Mouse (Mus musculus): ENCODE measurements around the gene Cstf1. TPM values are rescaled to one million over a fixed set of nuclear protein-coding genes. Genes with fewer than 3 reads are reported as not detected.

Gene Cstf1
- polyA plus RNA-seq, 1 experiment from 2014 or later, result 19.4 TPM

DNA sequence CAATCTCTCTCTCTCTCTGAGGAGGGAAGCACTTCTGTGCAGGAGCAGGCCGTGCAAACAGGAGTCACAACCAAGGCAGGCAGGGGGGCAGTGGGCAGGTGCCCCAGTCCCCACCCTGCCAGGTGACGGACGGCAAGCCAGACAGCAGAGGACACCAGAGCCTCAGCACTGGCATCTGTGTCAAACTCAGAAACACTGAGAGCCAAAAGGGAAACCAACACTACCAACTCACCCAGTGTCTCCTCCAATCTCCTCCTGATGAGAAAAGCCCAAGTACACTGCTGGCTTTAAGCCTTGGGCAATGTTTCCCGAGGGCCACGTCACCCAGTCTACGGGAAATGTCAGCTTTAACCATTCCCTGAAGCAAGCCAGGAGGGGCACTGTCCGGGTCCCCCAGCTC lies 7.3 kb upstream of the Cstf1 start:
- no peak overlapping the region for H3K4me2 ChIP-seq (replicated peaks; ENCODE audit: low read depth, low read length)
- no peak overlapping the region for H3K9ac ChIP-seq (replicated peaks; ENCODE audit: low read depth)
- H3K9me3 ChIP-seq (ENCODE audit: low read length), result no peaks in the 10 kb centered on the region
- DNase-seq (ENCODE audit: low spot score) (no peak), ATAC-seq (no peak)
- no peaks in the 10 kb centered on the region for H3K4me1 ChIP-seq (ENCODE audit: insufficient read depth, low read depth, low read length)
- no peaks in the 10 kb centered on the region for H3K27me3 ChIP-seq (replicated peaks; ENCODE audit: insufficient read depth, low read length)
- no peak overlapping the region for H3K4me3 ChIP-seq (ENCODE audit: low read depth, low read length)
- no peak for TF ChIP-seq CTCF (IDR thresholded peaks at IDR 0.05)
- TF ChIP-seq EP300 (IDR thresholded peaks at IDR 0.05), result no peak
- H3K27ac ChIP-seq (ENCODE audit: low read length), result no peak overlapping the region
- H3K36me3 ChIP-seq (ENCODE audit: insufficient read depth, low read length), result no peaks in the 10 kb centered on the region
- WGBS, result 81% methylated on average over 7 of the region's 7 CpGs

DNA sequence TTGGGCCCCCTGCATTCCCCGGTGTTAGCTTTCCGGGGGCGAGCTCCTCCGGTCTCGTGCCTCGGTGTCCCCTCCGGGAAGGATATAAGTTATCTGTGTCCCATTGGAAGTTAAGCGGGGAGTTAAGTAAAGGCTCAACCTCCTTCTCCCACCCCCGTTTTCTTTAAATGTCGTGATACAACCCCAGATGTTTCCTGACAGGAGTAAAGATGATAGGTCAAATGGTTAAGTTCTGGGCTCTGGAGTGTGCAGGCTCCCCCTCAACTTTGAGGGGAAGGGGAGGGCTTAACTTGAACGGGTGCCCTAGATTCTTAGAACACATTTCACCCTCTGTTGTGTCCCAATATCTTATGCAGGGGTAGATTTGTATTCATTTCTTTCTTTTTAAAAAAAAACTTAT lies 777 bp downstream of the Cstf1 start:
- H3K36me3 ChIP-seq (ENCODE audit: insufficient read depth, low read length), result peaks cover 17% of the 10 kb centered on the region; the same call in 1 of the 2 replicates
- ATAC-seq (no peak), DNase-seq (ENCODE audit: low spot score) (peak; percentile 39)
- H3K27me3 ChIP-seq (replicated peaks; ENCODE audit: insufficient read depth, low read length), result no peaks in the 10 kb centered on the region
- peak overlapping the region; percentile 94 for H3K9ac ChIP-seq (replicated peaks; ENCODE audit: low read depth)
- peak overlapping the region; percentile 79 for H3K27ac ChIP-seq (ENCODE audit: low read length)
- under 1% methylated on average over 11 of the region's 11 CpGs for WGBS
- TF ChIP-seq CTCF (IDR thresholded peaks at IDR 0.05), result no peak
- no peak for TF ChIP-seq EP300 (IDR thresholded peaks at IDR 0.05)
- no peaks in the 10 kb centered on the region for H3K9me3 ChIP-seq (ENCODE audit: low read length)
- peak overlapping the region; percentile 90 for H3K4me3 ChIP-seq (ENCODE audit: low read depth, low read length)
- peaks cover 10% of the 10 kb centered on the region; the same call in 1 of the 2 replicates for H3K4me1 ChIP-seq (ENCODE audit: insufficient read depth, low read depth, low read length)
- H3K4me2 ChIP-seq (replicated peaks; ENCODE audit: low read depth, low read length), result peak overlapping the region; percentile 91

DNA sequence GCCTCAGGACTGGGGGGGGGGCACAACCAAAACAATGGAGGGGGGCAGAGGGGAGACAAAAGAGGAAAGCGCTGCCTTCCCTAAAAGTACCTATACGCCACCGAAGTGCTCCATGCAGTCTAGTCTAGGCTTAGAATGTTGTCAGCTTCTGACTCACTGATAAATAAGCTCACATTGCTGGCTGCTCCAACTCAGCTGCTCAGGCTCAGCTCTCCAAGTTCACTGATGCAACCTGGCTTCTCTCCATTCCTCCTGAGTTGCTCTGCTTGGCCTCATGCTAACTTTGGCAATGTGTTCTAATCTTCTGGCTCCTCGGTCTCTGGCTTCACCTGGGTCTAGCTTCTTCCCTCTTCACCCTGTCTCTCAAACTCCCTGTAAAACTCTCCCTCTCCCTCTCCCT lies 6.1 kb downstream of the Cstf1 start:
- peak; percentile 52 for DNase-seq (ENCODE audit: low spot score)
- Histone ChIP-seq H3K4me3 (ENCODE audit: low read depth, low read length) (no peak overlapping the region), H3K4me2 (replicated peaks; ENCODE audit: low read depth, low read length) (no peak overlapping the region), H3K4me1 (ENCODE audit: insufficient read depth, low read depth, low read length) (peaks cover 3% of the 10 kb centered on the region; the same call in 1 of the 2 replicates), H3K27me3 (replicated peaks; ENCODE audit: insufficient read depth, low read length) (no peaks in the 10 kb centered on the region), H3K27ac (ENCODE audit: low read length) (peak overlapping the region; percentile 57; the same call in 1 of the 2 replicates), H3K9me3 (ENCODE audit: low read length) (no peaks in the 10 kb centered on the region), H3K9ac (replicated peaks; ENCODE audit: low read depth) (no peak overlapping the region), H3K36me3 (ENCODE audit: insufficient read depth, low read length) (peaks cover 45% of the 10 kb centered on the region; the same call in 1 of the 2 replicates)
- 85% methylated on average over 4 of the region's 4 CpGs for WGBS
- TF ChIP-seq CTCF (IDR thresholded peaks at IDR 0.05) (no peak), EP300 (IDR thresholded peaks at IDR 0.05) (no peak)
- ATAC-seq, result peak; percentile 44

DNA sequence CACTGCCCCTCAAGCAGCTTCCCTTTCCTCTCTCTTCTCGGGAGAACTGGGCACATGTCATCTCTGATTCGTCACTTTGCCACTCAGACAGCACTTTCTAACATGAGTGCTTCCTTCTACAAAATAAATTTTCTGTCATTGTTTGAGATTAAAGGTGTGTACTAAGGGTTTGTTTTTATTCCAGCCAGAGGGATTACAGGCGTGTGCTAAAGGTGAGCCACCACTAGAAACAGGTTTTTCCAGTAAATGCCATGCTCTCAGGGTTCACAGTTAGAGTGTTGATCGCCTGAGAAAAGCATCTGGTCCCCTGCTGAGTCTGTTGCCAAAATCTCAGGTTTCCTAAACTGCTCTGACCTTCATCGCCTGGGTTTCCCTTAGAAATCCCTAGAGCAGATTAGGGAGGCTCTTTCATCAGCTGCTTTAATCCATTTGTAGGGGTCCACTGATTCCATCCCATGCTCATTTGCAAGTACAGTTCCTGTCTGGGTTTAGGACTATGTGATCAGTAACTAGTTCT lies 6.6 kb downstream of the Cstf1 start:
- Histone ChIP-seq H3K27me3 (replicated peaks; ENCODE audit: insufficient read depth, low read length) (no peaks in the 10 kb centered on the region), H3K27ac (ENCODE audit: low read length) (no peak overlapping the region), H3K4me2 (replicated peaks; ENCODE audit: low read depth, low read length) (no peak overlapping the region), H3K9me3 (ENCODE audit: low read length) (no peaks in the 10 kb centered on the region), H3K4me1 (ENCODE audit: insufficient read depth, low read depth, low read length) (no peaks in the 10 kb centered on the region; the same call in 1 of the 2 replicates), H3K36me3 (ENCODE audit: insufficient read depth, low read length) (peaks cover 50% of the 10 kb centered on the region), H3K9ac (replicated peaks; ENCODE audit: low read depth) (no peak overlapping the region), H3K4me3 (ENCODE audit: low read depth, low read length) (no peak overlapping the region)
- 39% methylated on average over 5 of the region's 5 CpGs for WGBS
- TF ChIP-seq CTCF (IDR thresholded peaks at IDR 0.05) (no peak), EP300 (IDR thresholded peaks at IDR 0.05) (no peak)
- DNase-seq (ENCODE audit: low spot score), result peak; percentile 72
- peak; percentile 76 for ATAC-seq

DNA sequence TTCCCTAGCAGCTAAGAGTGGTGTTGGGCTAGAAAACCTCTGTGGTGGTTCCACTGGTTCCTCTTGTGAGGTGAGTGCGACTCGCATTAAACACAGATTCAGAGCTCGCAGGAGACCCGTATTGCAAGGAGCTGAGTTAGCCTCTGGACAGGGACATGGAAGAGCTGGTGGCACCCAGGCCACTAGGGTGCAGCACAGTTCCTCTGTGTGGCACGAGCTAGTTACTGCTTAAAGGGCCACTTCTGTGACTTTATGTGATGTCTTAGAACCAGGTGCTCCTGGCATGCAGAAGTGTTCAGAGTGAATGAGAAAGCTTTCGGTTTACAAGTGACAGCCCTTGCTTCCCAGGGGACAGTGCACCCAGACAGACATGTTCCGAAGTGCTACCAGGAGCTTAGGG lies 7.9 kb downstream of the Cstf1 start:
- DNase-seq (ENCODE audit: low spot score) (peak; percentile 72), ATAC-seq (peak; percentile 51)
- Histone ChIP-seq H3K4me3 (ENCODE audit: low read depth, low read length) (no peak overlapping the region), H3K9me3 (ENCODE audit: low read length) (no peaks in the 10 kb centered on the region), H3K27me3 (replicated peaks; ENCODE audit: insufficient read depth, low read length) (no peaks in the 10 kb centered on the region), H3K36me3 (ENCODE audit: insufficient read depth, low read length) (peaks cover 51% of the 10 kb centered on the region), H3K9ac (replicated peaks; ENCODE audit: low read depth) (no peak overlapping the region), H3K4me2 (replicated peaks; ENCODE audit: low read depth, low read length) (no peak overlapping the region), H3K4me1 (ENCODE audit: insufficient read depth, low read depth, low read length) (no peaks in the 10 kb centered on the region; the same call in 1 of the 2 replicates), H3K27ac (ENCODE audit: low read length) (no peak overlapping the region)
- WGBS, result 64% methylated on average over 7 of the region's 7 CpGs
- TF ChIP-seq EP300 (IDR thresholded peaks at IDR 0.05) (no peak), CTCF (IDR thresholded peaks at IDR 0.05) (peak; percentile 81)

DNA sequence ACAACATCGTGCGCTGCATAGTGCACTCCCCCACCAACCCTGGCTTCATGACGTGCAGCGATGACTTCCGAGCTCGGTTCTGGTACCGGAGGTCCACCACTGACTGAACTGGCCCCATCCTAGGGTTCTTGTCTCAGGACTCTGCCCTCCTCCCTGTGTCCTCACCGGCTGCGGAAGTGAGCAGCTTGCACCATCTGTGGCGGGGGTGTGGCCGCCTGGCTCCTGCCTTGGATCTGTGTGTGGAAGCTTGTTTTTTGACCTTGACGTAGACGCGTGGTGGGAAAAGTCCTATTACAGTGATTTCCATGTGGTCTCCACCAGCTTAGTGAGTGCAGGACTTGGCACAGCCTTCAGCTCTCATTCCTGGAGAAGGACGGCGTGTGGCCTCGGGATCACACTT lies 10.0 kb downstream of the Cstf1 start:
- Histone ChIP-seq H3K36me3 (ENCODE audit: insufficient read depth, low read length) (peaks cover 42% of the 10 kb centered on the region), H3K4me2 (replicated peaks; ENCODE audit: low read depth, low read length) (no peak overlapping the region), H3K9me3 (ENCODE audit: low read length) (no peaks in the 10 kb centered on the region), H3K27ac (ENCODE audit: low read length) (no peak overlapping the region), H3K4me3 (ENCODE audit: low read depth, low read length) (no peak overlapping the region), H3K9ac (replicated peaks; ENCODE audit: low read depth) (no peak overlapping the region), H3K4me1 (ENCODE audit: insufficient read depth, low read depth, low read length) (no peaks in the 10 kb centered on the region; the same call in 1 of the 2 replicates), H3K27me3 (replicated peaks; ENCODE audit: insufficient read depth, low read length) (no peaks in the 10 kb centered on the region)
- TF ChIP-seq EP300 (IDR thresholded peaks at IDR 0.05) (no peak), CTCF (IDR thresholded peaks at IDR 0.05) (no peak)
- DNase-seq (ENCODE audit: low spot score) (no peak), ATAC-seq (no peak)
- WGBS, result 88% methylated on average over 17 of the region's 17 CpGs
